Mouse (Mus musculus): ENCODE results near the gene Jak3.

Gene Jak3

GRCm38 (mm10) chr8:71676020-71676741, at the start of gene Jak3:
Gene Jak3, plus strand, starts transcription at chr8:71676296.
- peak; percentile 78 for DNase-seq

DNA sequence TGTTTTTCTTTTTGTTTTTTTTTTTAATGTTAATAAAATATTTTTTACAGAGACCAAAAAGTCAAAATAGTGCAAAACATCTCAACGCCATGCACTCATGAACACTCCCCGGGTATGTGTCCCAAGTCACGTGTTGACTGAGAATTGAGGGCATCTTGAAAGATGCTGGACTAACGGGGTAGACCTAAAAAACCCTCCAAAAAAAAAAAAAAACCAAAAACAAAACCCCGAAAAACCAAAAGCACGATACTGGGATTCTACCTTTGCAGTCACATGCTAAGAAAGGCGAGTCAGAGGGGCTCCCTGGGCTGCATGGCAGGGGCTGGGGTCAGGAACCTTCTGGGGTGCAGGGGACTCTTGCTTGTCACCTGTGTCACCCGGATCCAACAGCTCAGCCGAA, 49.3 kb upstream of the Jak3 start:
- DNase-seq, result no peak

GRCm38 (mm10) chr8:71627265-71628099, 48.6 kb upstream of the Jak3 start:
- DNase-seq, result no peak

DNA sequence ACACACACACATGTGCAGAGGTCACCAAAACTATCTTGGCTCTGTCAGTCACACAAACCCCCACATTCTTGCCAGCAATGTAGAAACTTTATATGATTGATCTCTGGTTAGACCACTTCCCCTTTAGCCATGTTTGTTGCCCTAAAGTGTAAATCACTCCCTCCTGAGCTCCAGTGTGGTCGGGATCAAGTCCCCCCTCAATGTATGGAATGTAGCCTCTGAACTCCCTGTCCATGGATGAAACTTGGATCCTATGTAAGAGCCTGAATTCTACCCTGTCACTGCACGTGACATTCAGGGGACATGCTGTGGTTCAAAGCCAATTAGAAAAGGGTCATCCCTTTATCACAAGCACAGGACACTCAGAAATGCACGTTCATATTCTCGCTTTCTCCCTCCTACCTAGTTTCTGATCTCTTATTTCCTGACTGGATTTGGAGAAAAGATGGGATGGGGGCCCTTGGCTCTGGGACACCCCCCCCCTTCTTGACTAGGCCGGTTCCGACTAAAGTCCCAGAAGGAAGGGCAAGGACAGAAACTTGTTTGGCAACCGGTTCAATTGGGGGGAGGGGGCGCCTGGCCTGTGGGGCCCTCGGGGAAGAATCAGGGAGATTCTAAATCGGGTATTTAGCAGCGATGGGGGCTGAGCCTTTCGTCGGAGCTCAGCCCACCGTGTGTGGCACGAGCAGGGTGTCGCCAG, 47.5 kb upstream of the Jak3 start:
- DNase-seq, result no peak

GRCm38 (mm10) chr8:71629096-71629697, 46.9 kb upstream of the Jak3 start:
- DNase-seq, result peak; percentile 90

GRCm38 (mm10) chr8:71629781-71630212, 46.3 kb upstream of the Jak3 start:
- peak; percentile 71 for DNase-seq

DNA sequence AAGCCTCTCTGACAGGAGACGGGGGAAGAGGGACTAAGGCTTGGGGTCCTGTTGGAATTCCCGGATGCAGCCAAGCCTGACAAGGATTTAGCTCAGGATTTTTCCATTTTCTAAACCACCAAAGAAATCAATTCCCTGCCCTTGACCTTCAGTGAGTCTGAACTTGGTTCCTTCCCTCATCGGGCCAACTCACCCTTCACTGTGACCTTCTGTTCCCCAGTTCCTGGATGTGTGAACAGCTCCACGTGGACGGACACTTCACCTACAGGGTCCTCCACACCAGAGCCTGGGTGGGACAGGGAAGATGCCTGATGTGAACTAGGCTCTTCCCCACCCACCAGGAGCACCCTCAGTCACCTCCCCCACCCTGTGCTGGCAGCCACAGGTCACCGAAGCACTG, 45.3 kb upstream of the Jak3 start:
- DNase-seq, result no peak

GRCm38 (mm10) chr8:71631897-71632296, 44.2 kb upstream of the Jak3 start:
- DNase-seq, result no peak

DNA sequence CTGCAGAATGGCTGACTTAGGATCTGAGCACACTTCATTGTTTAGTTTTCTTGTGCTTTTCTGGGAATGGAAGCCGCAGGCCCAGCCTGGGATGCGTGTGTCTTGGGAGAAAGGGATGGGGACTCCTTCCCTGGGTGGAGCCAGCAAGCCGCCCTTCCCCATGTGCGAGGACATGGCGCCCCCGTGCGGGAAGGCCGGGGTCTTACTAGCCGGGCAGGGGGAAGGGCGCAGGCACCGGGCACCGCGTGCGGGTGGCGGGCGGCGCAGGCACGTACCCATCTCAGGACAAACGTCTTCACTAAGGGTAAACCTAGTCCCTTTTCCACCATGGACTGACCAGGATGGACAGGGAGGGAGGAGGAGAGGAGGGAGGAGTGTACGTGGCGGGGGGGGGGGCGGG, 42.9 kb upstream of the Jak3 start:
- no peak for DNase-seq

DNA sequence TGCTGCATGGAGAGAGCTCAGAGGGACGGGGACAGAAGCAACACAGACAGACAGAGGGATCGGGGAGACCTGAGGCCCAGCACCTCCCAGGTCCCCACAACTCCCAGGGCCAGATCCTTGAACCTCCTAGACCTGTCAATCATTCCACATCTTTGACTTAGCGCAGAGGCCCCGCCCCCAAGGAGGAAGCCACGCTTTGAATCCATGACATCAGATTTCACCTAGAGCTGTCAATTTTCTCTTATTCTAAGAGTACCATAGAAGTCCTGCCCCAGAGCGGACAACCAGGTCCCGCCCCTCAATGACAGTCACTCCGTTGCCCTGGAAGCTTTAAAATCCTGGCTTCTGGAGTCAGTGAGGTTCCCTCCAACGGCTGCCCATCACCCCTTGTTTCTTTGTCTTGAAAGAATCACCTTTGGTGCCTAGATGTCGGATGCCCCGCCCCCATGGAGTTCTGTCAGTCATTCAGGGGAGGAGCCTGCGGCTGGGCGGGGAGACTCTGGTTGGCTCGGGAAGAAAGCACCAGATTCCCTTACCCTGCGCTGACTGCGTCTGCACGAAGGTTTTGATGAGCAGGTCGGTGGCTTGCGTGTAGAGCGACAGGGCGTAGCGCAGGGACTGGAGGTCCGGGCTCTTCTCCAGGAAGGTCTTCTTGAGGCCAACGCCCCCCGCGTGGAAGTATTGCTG, 42.0 kb upstream of the Jak3 start:
- peak; percentile 50 for DNase-seq

GRCm38 (mm10) chr8:71637149-71638095, 38.7 kb upstream of the Jak3 start:
- no peak for DNase-seq

GRCm38 (mm10) chr8:71638321-71638720, 37.8 kb upstream of the Jak3 start:
- DNase-seq, result no peak

DNA sequence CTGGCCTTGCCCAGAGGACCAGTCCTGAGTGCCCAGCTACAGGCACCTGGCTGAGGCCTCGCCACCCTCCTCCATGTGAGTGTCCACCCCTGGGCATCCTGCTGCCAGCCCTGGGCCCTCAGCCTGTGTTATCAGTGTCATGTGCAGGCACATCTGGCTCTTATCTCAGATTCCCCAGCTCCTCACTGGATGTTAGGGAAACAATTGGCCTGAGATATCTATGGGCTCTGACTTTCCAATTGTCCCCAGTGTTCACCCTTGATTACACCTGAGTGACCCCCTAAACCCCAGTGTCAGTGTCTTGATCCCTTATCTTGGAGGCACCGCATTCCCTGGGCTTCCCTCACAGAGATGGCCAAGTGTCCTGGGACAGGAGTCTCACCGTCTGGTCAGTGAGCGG, 36.8 kb upstream of the Jak3 start:
- no peak for DNase-seq

DNA sequence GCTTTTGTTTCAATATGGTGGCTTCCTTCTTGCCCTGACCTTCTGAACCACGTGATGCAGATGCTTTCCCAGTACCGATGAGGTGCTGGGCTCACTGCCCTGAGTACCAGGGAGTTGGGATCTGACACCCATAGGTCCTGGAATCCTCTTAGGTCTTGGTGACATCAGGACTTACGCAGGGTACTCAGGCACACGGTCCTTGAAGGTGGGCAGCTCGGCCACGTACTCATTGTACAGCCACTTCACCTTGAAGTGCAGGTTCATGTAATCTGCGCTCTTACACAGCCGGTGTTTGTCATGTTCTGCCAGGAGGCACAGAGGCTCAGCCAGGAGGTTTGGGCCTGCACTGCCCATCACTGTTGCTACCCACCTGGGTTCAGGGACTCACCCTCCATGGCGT, 30.6 kb upstream of the Jak3 start:
- DNase-seq, result no peak

DNA sequence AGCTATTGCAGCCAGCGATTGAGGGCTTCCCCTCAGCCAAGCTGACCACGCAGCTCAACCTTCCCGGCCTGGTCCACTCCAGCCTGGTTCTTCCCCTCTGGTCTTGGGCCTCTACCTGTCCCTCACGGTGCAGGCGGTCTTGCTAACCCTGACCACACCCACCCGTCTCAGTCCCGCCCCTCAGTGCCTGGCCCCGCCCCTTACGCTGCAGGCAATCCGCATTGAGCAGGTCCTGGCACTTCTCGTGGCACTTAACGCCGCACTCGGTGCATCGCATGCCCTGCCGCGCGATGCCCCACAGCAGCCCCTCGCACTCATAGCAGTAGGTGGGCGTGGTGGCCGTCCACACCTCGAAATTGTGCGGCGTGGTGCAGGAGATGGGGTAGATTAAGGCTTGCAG, 21.5 kb upstream of the Jak3 start:
- no peak for DNase-seq

DNA sequence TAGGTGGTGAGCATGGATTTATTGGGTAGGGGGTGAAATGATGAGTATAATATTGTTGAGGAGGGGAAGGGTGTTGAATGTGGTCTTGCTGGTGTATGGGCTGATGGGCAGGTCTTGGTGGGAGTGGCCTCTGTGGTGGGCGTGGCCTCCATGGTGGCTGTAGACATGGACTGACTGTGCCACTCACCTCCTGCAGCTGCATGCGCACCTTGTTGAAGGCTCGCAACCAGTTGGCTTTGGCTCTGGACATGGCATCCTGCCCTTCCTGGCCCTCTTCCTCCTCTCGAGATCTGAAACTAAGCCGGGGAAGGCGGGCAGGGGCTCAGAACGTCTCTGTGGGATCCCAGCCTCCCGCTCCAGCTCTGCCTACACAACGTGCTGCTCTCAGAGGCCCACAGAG, 18.3 kb upstream of the Jak3 start:
- peak; percentile 47 for DNase-seq

- no peak for DNase-seq
Observed at GRCm38 (mm10) chr8:71658515-71659049, 17.5 kb upstream of the Jak3 start.

DNA sequence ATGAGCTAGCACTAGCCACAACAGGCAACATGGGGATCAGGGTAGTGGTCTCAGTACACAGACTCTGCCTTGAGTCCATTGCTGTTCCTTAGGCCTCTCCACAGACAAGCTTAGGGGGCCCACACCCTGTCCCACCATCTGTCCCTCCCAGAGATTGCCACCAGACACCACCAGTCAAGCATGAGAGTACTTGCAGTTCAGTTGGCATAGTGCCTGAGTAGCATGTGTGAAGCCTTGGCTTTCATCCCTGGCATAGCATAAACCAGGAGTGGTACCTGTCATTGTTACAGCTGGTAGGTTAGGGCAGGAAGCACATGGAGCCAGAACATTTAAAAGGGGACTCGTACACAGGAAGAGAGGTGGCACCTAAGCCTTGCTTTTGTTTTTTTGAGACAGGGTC, 16.3 kb upstream of the Jak3 start:
- DNase-seq, result peak; percentile 82

DNA sequence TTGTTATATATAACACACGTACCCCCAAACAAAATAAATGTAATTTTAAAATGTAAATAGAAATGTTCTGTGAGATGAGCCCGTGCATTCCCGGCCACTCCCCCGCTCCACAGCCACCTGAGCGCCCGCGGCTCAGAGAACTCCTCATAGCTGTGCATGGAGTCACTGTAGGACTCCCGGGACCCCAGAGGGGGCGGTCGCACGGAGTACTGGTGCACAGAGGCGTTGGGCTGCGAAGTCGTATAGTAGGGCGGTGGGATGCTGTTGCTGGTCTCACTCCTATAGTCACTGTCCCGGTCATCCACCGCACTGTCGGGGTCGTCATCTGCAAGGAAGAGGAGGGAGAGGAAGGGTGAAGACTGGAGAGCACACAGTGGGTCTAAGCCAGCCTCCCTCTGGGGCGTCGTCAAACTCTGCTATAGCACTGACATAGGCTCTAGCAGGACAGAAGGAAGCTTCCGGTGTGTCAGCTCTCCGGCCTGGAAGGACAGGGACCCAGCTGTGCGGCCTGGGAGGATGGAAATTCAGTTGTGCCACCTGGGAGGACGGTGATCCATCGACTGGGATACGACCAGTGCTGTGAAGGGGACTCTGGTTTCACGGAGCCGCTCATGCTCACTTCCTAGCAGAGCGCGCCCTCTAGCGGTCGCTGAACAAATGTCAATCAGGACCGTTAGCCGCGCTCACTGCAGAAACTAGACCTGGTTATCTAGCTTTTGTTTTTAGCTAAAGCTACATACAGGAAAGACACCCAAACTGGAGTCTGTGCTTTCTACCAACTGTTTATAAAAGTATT, 15.6 kb upstream of the Jak3 start:
- DNase-seq, result peak; percentile 82
